Mouse (Mus musculus) embryonic fibroblast, embryonic 13.5 days (primary cell): ENCODE data around the gene Rpl23a.

Source experiments
- CTCF ChIP-seq: IDR thresholded peaks from 2 replicates; pipeline ENCODE4 v1.5.1; 2011; ENCODE audit warnings: mild to moderate bottlenecking, control low read depth, low read length, moderate library complexity, borderline replicate concordance; ENCODE audit not compliant: insufficient read depth
- POLR2A ChIP-seq: IDR thresholded peaks from 2 replicates; pipeline ENCODE4 v1.6.1; 2011; ENCODE audit warnings: low read depth, mild to moderate bottlenecking, control low read depth, low read length, moderate library complexity

DNA sequence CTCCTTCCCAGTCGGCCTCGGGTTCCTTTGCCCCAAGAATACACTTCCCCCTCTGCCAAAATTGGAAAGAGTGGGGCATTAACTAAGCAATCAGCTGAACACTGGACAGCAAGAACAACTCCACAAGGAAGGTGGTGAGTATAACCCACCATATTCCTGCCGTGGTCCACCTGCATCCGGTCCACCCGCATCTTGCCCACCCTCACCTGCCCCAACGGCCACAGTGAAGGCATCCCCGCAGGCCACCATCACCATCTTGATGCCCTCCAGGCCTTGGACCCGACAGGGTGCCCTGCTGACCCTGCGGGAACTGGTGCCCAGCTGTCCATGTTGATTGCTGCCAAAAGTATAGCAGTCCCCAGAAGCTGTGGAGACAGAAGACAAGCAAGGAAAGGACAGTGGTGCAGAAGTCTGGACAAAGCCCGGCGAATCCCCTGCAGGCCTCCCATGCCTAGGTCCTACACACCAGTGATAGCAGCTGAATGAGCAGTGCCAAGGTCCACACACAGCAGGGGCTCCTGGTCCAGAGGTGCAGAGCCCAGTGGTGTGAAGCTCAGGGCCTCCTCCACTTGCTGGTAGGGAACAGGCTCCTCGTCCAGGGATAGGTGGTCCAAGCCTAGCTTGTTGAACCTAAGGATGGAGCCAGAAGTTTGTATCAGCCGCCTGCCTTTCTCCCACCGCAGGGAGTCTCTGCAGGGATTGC lies 16.0 kb downstream of the Rpl23a start:
- no peak for TF ChIP-seq POLR2A
- TF ChIP-seq CTCF: no peak
